In the genomic region with DNA sequence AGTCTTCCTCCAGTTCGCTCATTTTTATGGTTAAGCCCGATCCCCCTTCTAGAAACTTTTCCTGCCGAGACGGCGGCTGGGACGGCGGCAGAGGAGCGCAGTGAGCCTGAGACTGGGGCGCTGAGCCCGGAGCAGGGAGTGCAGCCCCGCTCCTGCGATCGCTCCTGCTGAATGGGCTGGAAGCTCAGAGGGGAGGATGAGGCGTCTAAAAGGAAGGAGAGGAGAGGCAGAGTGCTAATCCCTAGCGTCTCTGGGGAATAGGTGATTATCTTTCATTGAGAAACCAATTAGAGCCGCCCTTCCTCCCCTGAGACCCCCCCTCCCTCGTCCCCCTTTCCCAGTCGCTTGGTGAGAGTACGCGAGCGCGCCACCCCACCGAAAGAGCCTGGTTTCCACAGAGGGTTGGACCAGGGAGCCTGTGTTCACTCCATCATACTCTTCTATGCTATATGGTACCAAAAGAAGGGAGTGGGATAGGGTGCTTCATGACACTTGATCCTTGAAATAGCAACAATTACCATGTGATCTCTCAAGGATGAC, we compare ENCODE assay signal across 8 mouse cellular contexts. TPM values are rescaled to one million over a fixed set of nuclear protein-coding genes. Genes with fewer than 3 reads are reported as not detected.
DNase-seq lines count a peak whose midpoint lies in the region; ATAC-seq and TF ChIP-seq lines count a peak whose summit lies in the region.

TSS of gene Prkg1 (minus strand) at position 233 of the 540 bp plus-strand sequence.

- no peak for TF ChIP-seq POLR2A in kidney, adult 2 months (IDR thresholded peaks at IDR 0.05; ENCODE audit: low read depth, low read length)

- no peaks in the 10 kb centered on the region for H3K36me3 ChIP-seq in kidney, adult 2 months (ENCODE audit: control insufficient read depth, insufficient read depth, low read length)
- H3K36me3 ChIP-seq in hindbrain, embryonic 13.5 days = no peaks in the 10 kb centered on the region
- no peaks in the 10 kb centered on the region for H3K36me3 ChIP-seq in limb, embryonic 11.5 days (ENCODE audit: control insufficient read depth, insufficient read depth, low read length)
- H3K36me3 ChIP-seq in midbrain, embryonic 14.5 days (ENCODE audit: control insufficient read depth, insufficient read depth, low read length) = no peaks in the 10 kb centered on the region

- H3K9me3 ChIP-seq in hindbrain, embryonic 13.5 days = no peaks in the 10 kb centered on the region
- no peaks in the 10 kb centered on the region for H3K9me3 ChIP-seq in limb, embryonic 11.5 days (ENCODE audit: control insufficient read depth, low read length)
- H3K9me3 ChIP-seq in midbrain, embryonic 14.5 days (ENCODE audit: control insufficient read depth, low read length) = no peaks in the 10 kb centered on the region

- intact Hi-C loops in gastrocnemius, adult 2 months (cut with DNase I) = loop anchor here (5.0 kb wide), 1 partner anchor 923 kb away; no protein-coding TSS in a partner anchor

- H3K9ac ChIP-seq in hindbrain, embryonic 13.5 days = peak within 1 kb of the TSS; percentile 67
- peak within 1 kb of the TSS; percentile 58 for H3K9ac ChIP-seq in limb, embryonic 11.5 days (ENCODE audit: low read length)
- H3K9ac ChIP-seq in midbrain, embryonic 14.5 days (replicated peaks; ENCODE audit: low read length) = peak within 1 kb of the TSS; percentile 34

- peak; percentile 82 for ATAC-seq in hindbrain, embryonic 13.5 days (ENCODE audit: low FRiP score)
- ATAC-seq in limb, embryonic 11.5 days (ENCODE audit: insufficient number of reproducible peaks, low FRiP score, low TSS enrichment, low read depth) = peak; percentile 78
- peak; percentile 82 for ATAC-seq in midbrain, embryonic 14.5 days (ENCODE audit: low FRiP score, low TSS enrichment)
- no peak for ATAC-seq in monocyte, adult 5-6 weeks (replicated peaks; ENCODE audit: insufficient number of reproducible peaks, low FRiP score, low TSS enrichment, poor library complexity, severe bottlenecking)

- H3K27me3 ChIP-seq in kidney, adult 2 months (replicated peaks; ENCODE audit: control insufficient read depth, insufficient read depth, low read length) = peaks cover 4% of the 10 kb centered on the region
- H3K27me3 ChIP-seq in hindbrain, embryonic 13.5 days = peaks cover 45% of the 10 kb centered on the region
- H3K27me3 ChIP-seq in limb, embryonic 11.5 days (ENCODE audit: control insufficient read depth, insufficient read depth, low read length) = no peaks in the 10 kb centered on the region
- H3K27me3 ChIP-seq in midbrain, embryonic 14.5 days (ENCODE audit: control insufficient read depth, insufficient read depth, low read length) = peaks cover 39% of the 10 kb centered on the region

- peak; percentile 39 for DNase-seq in kidney, adult 2 months
- DNase-seq in kidney, adult 8-10 months = no peak
- DNase-seq in adrenal gland, postnatal 10 days = peak; percentile 35
- peak; percentile 54 for DNase-seq in gastrocnemius, adult 2 months
- DNase-seq in limb, embryonic 11.5 days (ENCODE audit: low spot score) = no peak
- peak; percentile 77 for DNase-seq in midbrain, embryonic 14.5 days

- 1% methylated on average over 23 of the region's 23 CpGs for WGBS in kidney, adult 2 months
- WGBS in hindbrain, embryonic 13.5 days = 0% methylated on average over 23 of the region's 23 CpGs
- WGBS in limb, embryonic 11.5 days = under 1% methylated on average over 23 of the region's 23 CpGs
- under 1% methylated on average over 23 of the region's 23 CpGs for WGBS in midbrain, embryonic 14.5 days

- H3K4me3 ChIP-seq in kidney, adult 2 months (ENCODE audit: insufficient read depth, low read depth, low read length) = peak within 1 kb of the TSS; percentile 59
- peak within 1 kb of the TSS; percentile 89 for H3K4me3 ChIP-seq in gastrocnemius, adult 2 months
- peak within 1 kb of the TSS; percentile 53 for H3K4me3 ChIP-seq in hindbrain, embryonic 13.5 days
- peak within 1 kb of the TSS; percentile 52 for H3K4me3 ChIP-seq in limb, embryonic 11.5 days (ENCODE audit: low read depth, low read length)
- peak within 1 kb of the TSS; percentile 45 for H3K4me3 ChIP-seq in midbrain, embryonic 14.5 days (replicated peaks; ENCODE audit: low read depth, low read length)

- TF ChIP-seq CTCF in kidney, adult 2 months (conservative IDR thresholded peaks at IDR 0.05; ENCODE audit: insufficient read depth, insufficient read length, low read depth, low read length) = no peak
- TF ChIP-seq CTCF in gastrocnemius, adult 2 months (IDR thresholded peaks at IDR 0.05) = no peak

- H3K4me2 ChIP-seq in hindbrain, embryonic 13.5 days = peak within 1 kb of the TSS; percentile 95
- H3K4me2 ChIP-seq in limb, embryonic 11.5 days (ENCODE audit: low read depth, severe bottlenecking) = peak within 1 kb of the TSS; percentile 92
- peak within 1 kb of the TSS; percentile 98 for H3K4me2 ChIP-seq in midbrain, embryonic 14.5 days (ENCODE audit: low read length)

- peak within 1 kb of the TSS; percentile 58 for H3K27ac ChIP-seq in kidney, adult 2 months (ENCODE audit: insufficient read depth, low read depth, low read length)
- peak within 1 kb of the TSS; percentile 85 for H3K27ac ChIP-seq in gastrocnemius, adult 2 months
- H3K27ac ChIP-seq in hindbrain, embryonic 13.5 days = peak within 1 kb of the TSS; percentile 40; the same call in 1 of the 2 replicates
- H3K27ac ChIP-seq in limb, embryonic 11.5 days (replicated peaks; ENCODE audit: low read depth, low read length) = no peak within 1 kb of the TSS
- no peak within 1 kb of the TSS; the same call in 1 of the 2 replicates for H3K27ac ChIP-seq in midbrain, embryonic 14.5 days (replicated peaks; ENCODE audit: low read depth, low read length)

- H3K4me1 ChIP-seq in kidney, adult 2 months (ENCODE audit: control insufficient read depth, insufficient read depth, low read length) = no peaks in the 10 kb centered on the region
- H3K4me1 ChIP-seq in hindbrain, embryonic 13.5 days (replicated peaks) = peaks cover 31% of the 10 kb centered on the region
- peaks cover 10% of the 10 kb centered on the region; the same call in 1 of the 2 replicates for H3K4me1 ChIP-seq in limb, embryonic 11.5 days (ENCODE audit: control insufficient read depth, insufficient read depth, low read length)
- H3K4me1 ChIP-seq in midbrain, embryonic 14.5 days (ENCODE audit: control insufficient read depth, insufficient read depth, low read length) = peaks cover 28% of the 10 kb centered on the region

RNA-seq across cellular contexts. Expression of gene Prkg1, which starts in this region (rescaled TPM):
- 1.6 and 1.7 TPM in 2 replicates for polyA plus RNA-seq in kidney, adult 2 months (2012; rRNA removed)
- 10 to 100 TPM in 1 of 2 experiments, 1 to 10 TPM in 1; 8.2 to 13.4 TPM for total RNA-seq in adrenal gland, postnatal 10 days (2021)
- total RNA-seq in gastrocnemius, adult 2 months (2021) = 10 to 100 TPM; 22.5 to 37.7 TPM
- polyA plus RNA-seq in hindbrain, embryonic 13.5 days (2015; fragmentation: Nextera tagmentation; extraction: Ambion mirVana) = 4.2 and 5.0 TPM in 2 replicates
- 2.1 and 2.3 TPM in 2 replicates for polyA plus RNA-seq in limb, embryonic 11.5 days (2014; fragmentation: Nextera tagmentation; extraction: Ambion mirVana)
- polyA plus RNA-seq in midbrain, embryonic 14.5 days (2014; fragmentation: Nextera tagmentation; extraction: Ambion mirVana) = 3.9 and 5.4 TPM in 2 replicates
- 0.49 to 0.64 TPM (median 0.57 TPM) in 3 replicates for total RNA-seq in monocyte, adult 5-6 weeks (2017)

Comparison
In these comparisons a context has a peak if more than half of its experiments do, and no peak if none do; other contexts are left out.
1. DNase-seq: peak in kidney, adult 2 months (single experiment), adrenal gland, postnatal 10 days (single experiment), gastrocnemius, adult 2 months (single experiment) and midbrain, embryonic 14.5 days (single experiment); none in kidney, adult 8-10 months (0 of 2) and limb, embryonic 11.5 days (single experiment).
2. H3K27ac ChIP-seq: peak in kidney, adult 2 months (single experiment), gastrocnemius, adult 2 months (single experiment) and hindbrain, embryonic 13.5 days (single experiment); none in limb, embryonic 11.5 days (single experiment) and midbrain, embryonic 14.5 days (single experiment).
3. Peak in every context shown above with its lines, with median percentiles within 50 percentile points of each other: H3K4me3 ChIP-seq, H3K4me2 ChIP-seq and H3K9ac ChIP-seq.